Mouse (Mus musculus) lung, postnatal 0 days (tissue): ENCODE measurements at regions not wholly inside any gene's neighbourhood (a gene's known extent, or its start where the extent isn't known, plus 50 kb on each side); places are given as distances from the start of the nearest gene placed in this dataset.
A peak's percentile ranks its signal among the peaks of the same experiment; 100 is the strongest.

Experiments used
- ATAC-seq: fragments of 200-750 bp; cut with Nextera tagmentation; 2 replicates; pipeline ENCODE4 v1.8.0; 2017; ENCODE audit warnings: moderate library complexity
- DNase-seq: peaks from one replicate; pipeline ENCODE4 v3.0.0-alpha.2; 2016; ENCODE audit warnings: low spot score
- H3K27ac ChIP-seq: fragments of 300-500 bp; sonication (generic); 2 replicates; pipeline ENCODE4 v1.5.1; 2014; ENCODE audit warnings: antibody characterized with exemption, mild to moderate bottlenecking, low read length, mixed read lengths
- H3K27me3 ChIP-seq: fragments of 300-500 bp; sonication (generic); replicated peaks from 2 replicates; pipeline ENCODE4 v1.6.1; 2014; ENCODE audit warnings: low read length, mixed read lengths; ENCODE audit not compliant: insufficient read depth
- H3K36me3 ChIP-seq: fragments of 300-500 bp; sonication (generic); 2 replicates; pipeline ENCODE4 v1.6.1; 2014; ENCODE audit warnings: low read length, mixed read lengths; ENCODE audit not compliant: insufficient read depth
- H3K4me1 ChIP-seq: fragments of 300-500 bp; sonication (generic); 2 replicates; pipeline ENCODE4 v1.6.1; 2014; ENCODE audit warnings: antibody characterized with exemption, low read depth, low read length, mixed read lengths; ENCODE audit not compliant: insufficient read depth
- H3K4me2 ChIP-seq: fragments of 300-500 bp; sonication (generic); replicated peaks from 2 replicates; pipeline ENCODE4 v1.6.1; 2014; ENCODE audit warnings: low read depth, mild to moderate bottlenecking, low read length, moderate library complexity, mixed read lengths
- H3K4me3 ChIP-seq: fragments of 300-500 bp; sonication (generic); 2 replicates; pipeline ENCODE4 v1.5.1; 2014; ENCODE audit warnings: low read depth, low read length
- H3K9ac ChIP-seq: fragments of 300-500 bp; sonication (generic); replicated peaks from 2 replicates; pipeline ENCODE4 v1.6.1; 2014; ENCODE audit warnings: low read depth, mild to moderate bottlenecking
- H3K9me3 ChIP-seq: fragments of 300-500 bp; sonication (generic); 2 replicates; pipeline ENCODE4 v1.6.1; 2016; ENCODE audit warnings: low read length, mixed read lengths
- CTCF ChIP-seq: IDR thresholded peaks from 2 replicates; pipeline ENCODE4 v1.5.1; 2016; ENCODE audit warnings: antibody characterized with exemption, mild to moderate bottlenecking
- EP300 ChIP-seq: IDR thresholded peaks from 2 replicates; pipeline ENCODE4 v1.6.1; 2016; ENCODE audit warnings: antibody characterized with exemption, mild to moderate bottlenecking, control low read depth
- WGBS: fragments of 180-500 bp; shearing (Covaris S2); extraction: QIAGEN DNeasy Blood & Tissue Kit; methylation state at CpG from one replicate; pipeline ENCODE4 v1.1.7; 2014; 5-methylcytosine and 5-hydroxymethylcytosine counted together

DNA sequence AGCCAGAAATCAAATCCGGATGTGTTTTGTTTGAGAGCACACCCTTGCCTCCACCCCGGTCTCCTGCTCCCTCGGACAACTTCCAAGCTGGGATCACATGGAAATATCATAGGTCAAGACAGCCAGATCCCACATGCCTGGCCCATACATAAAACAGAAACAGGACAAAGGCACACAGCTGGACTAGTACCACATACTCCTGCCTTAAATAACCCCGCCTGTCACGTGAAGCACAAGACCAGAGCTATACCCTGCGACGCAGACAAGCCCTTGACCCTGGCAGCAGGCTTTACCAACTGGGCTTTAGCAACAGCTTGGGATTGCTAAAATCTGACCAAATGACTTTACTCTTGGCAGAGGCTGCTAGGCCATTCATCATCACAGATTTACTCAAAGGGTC, 313.3 kb upstream of the Jarid2 start:
- Histone ChIP-seq H3K9me3 (no peaks in the 10 kb centered on the region), H3K4me3 (no peak overlapping the region), H3K27ac (no peak overlapping the region), H3K27me3 (no peaks in the 10 kb centered on the region), H3K9ac (no peak overlapping the region), H3K4me2 (no peak overlapping the region), H3K4me1 (no peaks in the 10 kb centered on the region; the same call in 1 of the 2 replicates), H3K36me3 (no peaks in the 10 kb centered on the region)
- ATAC-seq (peak; percentile 70), DNase-seq (peak; percentile 68)
- TF ChIP-seq CTCF (no peak), EP300 (no peak)
- WGBS: 59% methylated on average over 7 of the region's 7 CpGs

DNA sequence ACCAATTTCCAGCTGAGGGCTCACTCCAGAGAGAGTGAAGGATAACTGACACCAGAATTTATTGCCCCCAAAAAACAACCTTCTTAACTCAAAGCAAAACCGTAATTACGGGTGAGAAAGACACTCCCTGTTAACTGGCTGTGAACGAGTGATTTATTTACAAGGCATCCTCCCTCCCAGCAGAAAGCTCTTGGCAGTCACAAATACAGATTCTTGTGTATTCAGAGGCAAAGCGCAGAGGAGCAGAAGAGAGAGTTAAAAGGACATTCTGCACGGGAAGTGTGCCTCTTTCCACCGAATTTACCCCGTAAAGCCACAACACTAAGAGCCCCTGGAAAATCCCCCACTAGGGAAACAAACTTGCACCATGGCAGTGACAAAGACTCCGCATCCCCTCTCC, 312.3 kb upstream of the Jarid2 start:
- no peak overlapping the region for H3K9ac ChIP-seq
- H3K27me3 ChIP-seq: no peaks in the 10 kb centered on the region
- TF ChIP-seq CTCF (no peak), EP300 (no peak)
- ATAC-seq: no peak
- no peak overlapping the region for H3K4me3 ChIP-seq
- H3K9me3 ChIP-seq: no peaks in the 10 kb centered on the region
- no peaks in the 10 kb centered on the region; the same call in 1 of the 2 replicates for H3K4me1 ChIP-seq
- H3K27ac ChIP-seq: no peak overlapping the region
- no peaks in the 10 kb centered on the region for H3K36me3 ChIP-seq
- DNase-seq: peak; percentile 24
- 27% methylated on average over 8 of the region's 8 CpGs for WGBS
- H3K4me2 ChIP-seq: no peak overlapping the region

DNA sequence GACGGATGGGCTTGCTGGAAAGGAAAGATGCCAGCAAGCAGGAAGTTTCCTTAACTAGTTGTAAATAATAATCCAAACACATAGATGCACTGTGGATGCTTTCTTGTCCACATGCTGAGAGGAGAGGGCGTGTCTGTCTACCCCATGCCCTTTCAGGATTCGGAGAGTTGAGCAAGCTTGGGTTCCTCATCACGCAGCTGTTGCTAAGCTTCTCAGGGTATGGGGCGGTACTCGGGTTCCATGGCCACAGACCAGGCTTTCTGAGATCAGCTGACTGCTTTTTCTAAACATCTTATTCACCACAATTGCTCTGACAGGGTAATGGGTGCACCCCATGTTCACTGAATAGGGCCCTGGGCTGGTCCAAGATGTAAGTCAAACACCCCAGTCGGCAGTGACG, 310.2 kb upstream of the Jarid2 start:
- no peaks in the 10 kb centered on the region for H3K9me3 ChIP-seq
- 66% methylated on average over 8 of the region's 8 CpGs for WGBS
- H3K27ac ChIP-seq: no peak overlapping the region
- no peak overlapping the region for H3K4me3 ChIP-seq
- no peaks in the 10 kb centered on the region for H3K36me3 ChIP-seq
- ATAC-seq (peak; percentile 26; the same call in 1 of the 2 replicates), DNase-seq (peak; percentile 37)
- no peak overlapping the region for H3K9ac ChIP-seq
- no peaks in the 10 kb centered on the region for H3K27me3 ChIP-seq
- TF ChIP-seq EP300: no peak
- no peak for TF ChIP-seq CTCF
- no peaks in the 10 kb centered on the region; the same call in 1 of the 2 replicates for H3K4me1 ChIP-seq
- H3K4me2 ChIP-seq: no peak overlapping the region

DNA sequence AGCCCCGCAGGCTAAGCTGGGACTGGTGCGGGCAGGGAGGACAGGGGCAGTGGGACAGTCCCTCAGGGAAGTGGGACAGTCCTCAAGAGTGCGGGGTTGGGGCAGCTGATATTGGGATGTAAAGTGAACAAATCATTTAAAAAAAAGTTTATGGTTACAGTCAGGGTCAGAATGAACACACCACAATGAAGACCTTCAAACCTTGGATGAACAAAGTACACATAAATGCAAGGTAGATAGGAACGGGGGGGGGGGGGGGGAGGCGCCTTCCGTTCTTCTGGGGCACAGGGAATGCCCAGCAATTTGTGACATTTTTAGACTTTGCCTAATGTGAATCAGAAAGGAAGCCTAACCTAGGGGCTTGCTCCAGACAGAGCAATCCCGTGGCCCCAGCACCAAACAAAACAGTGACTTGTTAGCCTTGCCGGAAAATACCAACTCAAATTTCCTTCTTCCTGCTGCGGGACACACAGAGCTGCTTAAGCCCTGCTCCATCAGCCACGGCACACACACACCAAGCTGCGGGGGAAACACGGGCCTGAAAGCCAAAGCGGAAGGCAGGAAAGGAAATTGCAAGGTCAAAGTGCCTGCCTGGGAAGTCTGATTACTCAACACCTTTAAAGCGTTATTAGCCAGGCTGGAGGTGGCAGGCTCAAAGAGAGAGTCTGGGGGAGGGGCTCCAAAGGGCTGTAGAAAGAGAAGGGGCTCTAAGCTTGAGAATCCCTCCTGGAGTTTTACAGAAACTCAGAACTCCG, 309.6 kb upstream of the Jarid2 start:
- Histone ChIP-seq H3K9me3 (no peaks in the 10 kb centered on the region), H3K36me3 (no peaks in the 10 kb centered on the region), H3K4me3 (0 out of 2 replicates have a peak overlapping the region, but pooled peaks have one; percentile 5), H3K4me2 (peak overlapping the region; percentile 33), H3K9ac (no peak overlapping the region), H3K27me3 (no peaks in the 10 kb centered on the region), H3K27ac (no peak overlapping the region), H3K4me1 (no peaks in the 10 kb centered on the region; the same call in 1 of the 2 replicates)
- ATAC-seq: peak; percentile 35; the same call in 1 of the 2 replicates
- WGBS: 15% methylated on average over 15 of the region's 15 CpGs
- DNase-seq: peak; percentile 65
- no peak for TF ChIP-seq CTCF
- TF ChIP-seq EP300: no peak

DNA sequence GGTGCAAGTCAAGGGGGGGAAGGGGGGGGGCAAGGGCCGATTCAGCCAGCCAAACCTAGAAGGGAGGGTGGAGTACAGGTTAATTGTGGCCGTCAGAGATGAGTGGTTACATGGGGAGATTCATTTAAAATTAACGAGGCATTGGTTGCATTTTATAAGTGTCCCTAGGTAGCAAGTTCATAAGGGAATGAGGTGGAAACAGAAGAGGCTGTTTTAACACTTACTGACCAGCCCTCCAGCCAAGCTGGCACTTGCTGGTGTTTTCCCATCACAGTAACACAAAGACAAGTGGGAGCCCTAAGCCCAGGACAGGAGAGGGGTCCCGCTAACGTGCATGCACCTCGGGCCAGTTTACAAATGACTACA, 309.1 kb upstream of the Jarid2 start:
- ATAC-seq (no peak), DNase-seq (no peak)
- 31% methylated on average over 6 of the region's 6 CpGs for WGBS
- Histone ChIP-seq H3K4me2 (peak overlapping the region; percentile 33), H3K27me3 (no peaks in the 10 kb centered on the region), H3K27ac (no peak overlapping the region), H3K4me1 (no peaks in the 10 kb centered on the region; the same call in 1 of the 2 replicates), H3K9ac (no peak overlapping the region), H3K4me3 (no peak overlapping the region), H3K9me3 (no peaks in the 10 kb centered on the region), H3K36me3 (no peaks in the 10 kb centered on the region)
- TF ChIP-seq CTCF (no peak), EP300 (no peak)

DNA sequence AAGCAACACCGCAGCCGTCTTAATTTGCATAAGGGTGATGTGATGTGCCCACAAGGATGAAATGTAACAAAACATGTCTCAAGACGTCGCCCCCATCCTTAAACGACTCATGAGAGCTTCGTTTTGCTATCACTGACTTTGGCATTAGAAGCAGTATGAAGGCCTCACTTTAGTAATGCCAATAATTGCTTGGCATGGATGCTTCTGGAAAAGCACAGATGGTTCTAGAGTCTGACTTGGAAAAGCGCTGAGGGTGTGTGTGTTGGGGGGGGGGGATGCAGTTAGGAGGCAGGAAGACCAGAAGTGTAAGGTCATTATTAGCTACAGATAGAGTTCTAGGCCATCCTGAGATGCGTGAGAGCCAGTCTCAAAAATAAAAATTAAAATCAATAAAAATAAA, 308.3 kb upstream of the Jarid2 start:
- H3K27me3 ChIP-seq: no peaks in the 10 kb centered on the region
- no peak for TF ChIP-seq CTCF
- no peak for TF ChIP-seq EP300
- H3K4me3 ChIP-seq: no peak overlapping the region
- no peak overlapping the region for H3K9ac ChIP-seq
- no peaks in the 10 kb centered on the region for H3K9me3 ChIP-seq
- H3K27ac ChIP-seq: no peak overlapping the region
- no peak overlapping the region for H3K4me2 ChIP-seq
- 92% methylated on average over 8 of the region's 8 CpGs for WGBS
- no peaks in the 10 kb centered on the region for H3K36me3 ChIP-seq
- no peak for ATAC-seq
- no peaks in the 10 kb centered on the region; the same call in 1 of the 2 replicates for H3K4me1 ChIP-seq
- DNase-seq: no peak

DNA sequence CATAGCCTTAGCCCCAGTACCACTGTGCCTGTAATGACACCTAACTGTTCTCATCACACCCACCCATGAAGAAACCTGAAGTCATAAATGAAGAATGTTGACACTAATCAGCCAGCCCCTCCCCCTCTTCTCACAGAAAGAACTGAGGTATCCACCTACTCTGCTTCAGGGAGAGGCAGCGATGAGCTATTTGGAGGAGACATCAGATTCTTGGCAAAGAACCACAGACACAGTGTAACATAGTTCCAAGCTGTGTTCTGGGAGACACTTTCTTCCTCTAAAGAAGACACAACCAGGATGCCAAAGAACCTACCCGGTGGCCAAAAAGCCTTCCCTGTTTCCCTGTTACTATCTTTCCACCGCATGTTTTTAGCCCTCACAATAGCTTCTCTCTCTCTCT, 307.8 kb upstream of the Jarid2 start:
- Histone ChIP-seq H3K9me3 (no peaks in the 10 kb centered on the region), H3K4me1 (no peaks in the 10 kb centered on the region; the same call in 1 of the 2 replicates), H3K27me3 (no peaks in the 10 kb centered on the region), H3K4me3 (no peak overlapping the region), H3K9ac (no peak overlapping the region), H3K27ac (no peak overlapping the region), H3K4me2 (no peak overlapping the region), H3K36me3 (no peaks in the 10 kb centered on the region)
- no peak for ATAC-seq
- TF ChIP-seq EP300 (no peak), CTCF (no peak)
- DNase-seq: no peak
- WGBS: 80% methylated on average over 3 of the region's 3 CpGs
